Mouse (Mus musculus) hindbrain, embryonic 10.5 days (tissue): ENCODE results near the gene Hspb3. TPM values are rescaled to one million over a fixed set of nuclear protein-coding genes. Genes with fewer than 3 reads are reported as not detected.

Experiments
- DNase-seq: peaks from one replicate; pipeline ENCODE4 v3.0.0-alpha.2; 2017; ENCODE audit warnings: low spot score
- H3K27ac ChIP-seq: fragments of 300-500 bp; sonication (generic); 2 replicates; pipeline ENCODE4 v1.5.1; 2016; ENCODE audit warnings: mild to moderate bottlenecking, moderate library complexity
- H3K27me3 ChIP-seq: fragments of 300-500 bp; sonication (generic); 2 replicates; pipeline ENCODE4 v1.6.1; 2016; ENCODE audit warnings: mild to moderate bottlenecking; ENCODE audit not compliant: poor library complexity, insufficient read depth, severe bottlenecking
- H3K36me3 ChIP-seq: fragments of 300-500 bp; sonication (generic); 2 replicates; pipeline ENCODE4 v1.6.1; 2016; ENCODE audit warnings: mild to moderate bottlenecking, moderate library complexity
- H3K4me1 ChIP-seq: fragments of 300-500 bp; sonication (generic); replicated peaks from 2 replicates; pipeline ENCODE4 v1.6.1; 2016; ENCODE audit warnings: mild to moderate bottlenecking
- H3K4me3 ChIP-seq: fragments of 300-500 bp; sonication (generic); 2 replicates; pipeline ENCODE4 v1.5.1; 2016; ENCODE audit warnings: mild to moderate bottlenecking, moderate library complexity
- H3K9me3 ChIP-seq: fragments of 300-500 bp; sonication (generic); 2 replicates; pipeline ENCODE4 v1.6.1; 2016; ENCODE audit warnings: mild to moderate bottlenecking, moderate library complexity
- WGBS: fragments of 180-500 bp; shearing (Covaris S2); methylation state at CpG from one replicate; pipeline ENCODE4 v1.1.7; 2016; 5-methylcytosine and 5-hydroxymethylcytosine counted together
- polyA plus RNA-seq: library from polyadenylated mRNA; unstranded; fragments of >200 nt; fragmentation: Nextera tagmentation; extraction: Ambion mirVana; gene quantifications from 2 replicates; pipeline ENCODE4 v1.2.1, GENCODE M21; 2016

Gene Hspb3
- polyA plus RNA-seq, 1 experiment from 2014 or later: not detected

DNA sequence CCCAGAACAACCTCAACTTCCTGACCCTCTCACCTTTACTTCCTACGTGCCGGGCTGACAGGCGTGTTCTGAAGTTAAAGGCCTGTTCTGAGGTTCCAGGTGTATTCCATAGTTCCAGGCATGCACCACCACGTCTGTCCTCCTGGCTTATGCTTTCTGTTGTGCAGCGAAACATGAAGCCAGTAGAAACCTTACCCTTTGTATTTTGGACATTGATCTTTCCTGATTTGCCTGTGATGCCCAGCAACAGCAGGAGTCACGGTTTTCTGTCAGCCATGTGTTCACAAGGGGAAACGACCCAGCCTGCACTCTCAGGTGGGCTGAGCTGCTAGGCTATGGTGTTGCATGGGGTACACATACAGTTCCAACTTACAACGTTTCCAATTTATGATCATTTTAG, 35.9 kb downstream of the Hspb3 start:
- no peaks in the 10 kb centered on the region for H3K9me3 ChIP-seq
- no peak for DNase-seq
- H3K4me1 ChIP-seq: no peaks in the 10 kb centered on the region
- no peak overlapping the region for H3K4me3 ChIP-seq
- no peaks in the 10 kb centered on the region for H3K36me3 ChIP-seq
- no peak overlapping the region for H3K27ac ChIP-seq
- WGBS: 83% methylated on average over 8 of the region's 8 CpGs
- no peaks in the 10 kb centered on the region for H3K27me3 ChIP-seq

DNA sequence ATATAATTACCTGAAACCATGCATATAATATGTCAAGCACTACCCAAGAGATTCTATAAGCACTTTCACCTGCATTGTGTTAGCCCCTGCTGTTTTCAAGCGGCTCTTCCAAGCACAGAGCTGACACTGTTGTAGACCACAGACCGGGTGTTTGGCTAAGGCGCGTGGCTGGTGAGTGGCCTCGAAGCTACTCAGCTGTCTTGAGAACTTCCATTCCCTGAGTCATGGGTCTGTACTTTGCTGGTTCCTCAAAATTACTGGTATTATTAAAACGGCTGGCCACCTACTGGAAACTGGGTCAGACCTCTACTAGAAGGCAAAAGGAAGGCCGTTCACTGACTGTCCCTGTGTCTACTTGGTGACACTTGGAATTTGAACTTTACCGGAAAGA, 40.6 kb downstream of the Hspb3 start:
- H3K4me3 ChIP-seq: no peak overlapping the region
- no peaks in the 10 kb centered on the region for H3K27me3 ChIP-seq
- WGBS: 71% methylated on average over 8 of the region's 8 CpGs
- peaks cover 4% of the 10 kb centered on the region for H3K4me1 ChIP-seq
- peak; percentile 23 for DNase-seq
- H3K27ac ChIP-seq: no peak overlapping the region
- no peaks in the 10 kb centered on the region for H3K9me3 ChIP-seq
- no peaks in the 10 kb centered on the region for H3K36me3 ChIP-seq

DNA sequence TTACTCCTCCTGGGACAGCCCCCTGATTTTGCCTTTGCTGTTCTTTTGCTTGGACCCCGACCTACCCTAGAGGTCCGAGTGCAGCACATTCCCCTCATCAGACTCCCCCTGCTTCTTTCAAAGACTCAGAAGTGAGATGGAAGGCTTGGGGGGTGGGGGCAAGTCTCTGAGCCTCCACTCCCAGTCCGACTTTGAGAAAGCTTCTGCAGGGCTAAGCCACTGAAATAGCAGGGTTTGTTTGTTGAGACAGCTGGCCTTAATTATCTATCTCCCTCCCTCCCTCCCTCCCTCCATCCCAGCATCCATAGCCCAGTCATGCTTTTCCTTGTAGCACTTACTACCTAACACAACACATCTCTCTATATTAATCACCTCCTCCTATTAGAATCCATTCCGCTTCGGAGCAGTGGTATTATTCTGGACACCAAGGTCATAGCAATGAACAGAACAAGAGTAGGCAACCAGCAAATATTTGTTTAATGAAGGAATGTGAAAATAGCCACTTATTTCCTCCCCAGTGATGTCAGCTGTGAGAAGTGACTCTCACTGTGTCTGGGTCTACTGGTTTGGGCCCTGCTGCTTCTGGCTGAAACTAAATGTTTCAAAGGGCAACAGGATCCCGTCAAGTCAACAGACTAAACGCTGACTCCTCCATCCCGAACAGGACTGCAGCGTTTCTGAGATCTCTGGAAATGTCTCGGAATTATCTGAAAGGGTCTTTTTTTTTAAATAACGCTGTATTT, 41.2 kb downstream of the Hspb3 start:
- H3K9me3 ChIP-seq: no peaks in the 10 kb centered on the region
- H3K4me1 ChIP-seq: peaks cover 10% of the 10 kb centered on the region
- no peak overlapping the region for H3K27ac ChIP-seq
- no peak overlapping the region for H3K4me3 ChIP-seq
- no peaks in the 10 kb centered on the region for H3K36me3 ChIP-seq
- peak; percentile 52 for DNase-seq
- H3K27me3 ChIP-seq: no peaks in the 10 kb centered on the region
- WGBS: 61% methylated on average over 11 of the region's 11 CpGs

DNA sequence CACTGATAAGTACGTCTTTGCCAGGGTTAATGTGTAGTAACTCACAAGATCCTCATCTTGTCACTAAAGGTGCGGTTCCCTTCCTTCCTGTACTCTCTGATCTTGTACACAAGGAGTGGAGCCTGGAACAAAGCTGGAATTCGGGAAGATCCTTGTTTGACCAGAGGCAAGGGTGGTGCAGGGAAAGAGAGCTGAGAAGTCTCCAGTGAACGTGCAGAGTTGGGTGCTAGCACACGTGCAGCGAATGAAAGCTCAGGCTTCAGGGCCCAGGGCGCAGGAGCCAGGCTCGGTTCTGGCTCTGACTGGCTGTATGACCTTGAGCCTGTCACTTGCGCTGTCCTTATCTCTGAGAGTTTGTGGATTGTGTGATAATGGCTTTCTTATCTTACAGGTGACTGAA, 44.5 kb downstream of the Hspb3 start:
- DNase-seq: no peak
- no peak overlapping the region for H3K4me3 ChIP-seq
- 75% methylated on average over 9 of the region's 9 CpGs for WGBS
- no peaks in the 10 kb centered on the region for H3K27me3 ChIP-seq
- H3K9me3 ChIP-seq: no peaks in the 10 kb centered on the region
- no peak overlapping the region; the same call in 1 of the 2 replicates for H3K27ac ChIP-seq
- H3K4me1 ChIP-seq: peaks cover 43% of the 10 kb centered on the region
- H3K36me3 ChIP-seq: no peaks in the 10 kb centered on the region

DNA sequence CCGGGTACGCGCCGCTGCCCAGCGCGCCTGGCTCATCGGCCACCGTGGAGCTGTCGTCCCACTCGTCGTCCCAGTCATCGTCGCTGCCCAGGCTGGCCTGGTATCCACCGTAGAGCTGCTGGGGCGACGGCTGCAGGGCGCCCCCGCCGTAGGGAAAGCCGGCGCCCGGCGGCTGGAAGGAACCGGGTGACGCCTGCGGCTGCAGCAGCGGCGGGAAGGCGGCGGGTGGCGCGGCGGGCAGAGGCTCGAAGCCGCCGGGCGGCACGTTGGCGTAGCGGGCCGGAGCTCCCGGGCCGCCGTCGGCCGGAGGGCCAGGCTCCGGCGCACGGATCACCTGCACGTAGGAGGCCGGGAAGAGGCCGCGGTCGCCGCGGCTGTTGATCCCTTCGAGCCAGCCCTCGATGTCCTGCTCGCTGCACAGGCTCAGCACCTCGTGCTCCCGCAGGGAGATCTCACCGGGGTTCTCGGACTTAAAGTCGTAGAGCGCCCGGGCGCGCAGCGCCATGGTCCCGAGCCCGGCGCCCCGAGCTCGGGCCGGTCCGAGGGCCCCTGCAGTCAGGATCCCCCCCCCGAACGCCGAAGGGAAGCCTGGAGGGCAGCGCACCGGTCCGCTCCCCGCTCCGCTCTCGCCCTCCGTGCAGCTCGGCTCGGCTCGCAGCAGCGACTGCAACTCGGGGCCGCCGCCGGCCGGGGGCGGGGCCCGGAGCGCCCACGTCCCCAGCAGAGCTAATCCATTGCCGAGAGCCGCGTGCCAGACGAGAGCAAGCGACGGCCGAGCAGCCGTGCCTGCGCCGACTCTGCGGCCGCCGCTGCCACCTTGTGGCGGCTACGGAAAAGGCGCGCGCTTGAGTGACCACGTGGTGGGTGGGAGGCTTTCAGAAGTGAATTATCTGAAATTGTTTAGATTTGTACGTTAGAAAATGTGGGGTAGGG, 45.3 kb downstream of the Hspb3 start, which contains the start of gene Snx18:
Gene Snx18, minus strand, starts transcription at position 674 of the 933 bp plus-strand sequence.
- DNase-seq: peak; percentile 92
- under 1% methylated on average over 119 of the region's 119 CpGs for WGBS
- peak within 1 kb of the TSS; percentile 86 for H3K4me3 ChIP-seq
- H3K36me3 ChIP-seq: no peaks in the 10 kb centered on the region
- peaks cover 51% of the 10 kb centered on the region for H3K4me1 ChIP-seq
- peak within 1 kb of the TSS; percentile 93 for H3K27ac ChIP-seq
- H3K27me3 ChIP-seq: no peaks in the 10 kb centered on the region
- H3K9me3 ChIP-seq: no peaks in the 10 kb centered on the region

DNA sequence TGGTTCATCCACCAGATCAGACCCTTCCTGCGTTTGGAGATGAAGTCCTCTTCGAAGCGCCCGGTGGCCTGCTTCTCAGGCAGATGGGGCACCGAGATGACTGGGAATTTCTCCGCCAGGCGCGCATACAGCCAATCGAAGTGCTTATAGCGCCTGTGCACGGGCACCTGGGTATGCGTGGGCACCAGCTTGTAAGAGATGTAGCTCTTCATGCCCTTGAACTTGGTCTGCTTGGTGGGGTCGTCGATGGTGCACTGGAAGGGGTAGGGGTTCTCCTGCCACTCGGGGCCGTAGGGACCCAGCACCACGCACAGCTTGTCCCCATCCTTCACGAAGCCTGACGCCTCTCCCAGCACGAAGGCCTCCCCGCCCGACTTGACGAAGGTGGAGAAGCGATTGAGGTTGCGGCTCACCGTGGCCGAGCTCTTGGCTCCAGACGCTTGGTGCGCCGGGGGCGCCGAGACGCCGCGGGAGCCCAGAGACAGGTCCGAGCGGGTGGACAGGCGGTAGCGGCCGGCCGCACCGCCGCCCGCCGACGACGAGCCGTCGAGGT, 46.1 kb downstream of the Hspb3 start:
- H3K36me3 ChIP-seq: peaks cover 4% of the 10 kb centered on the region; the same call in 1 of the 2 replicates

DNA sequence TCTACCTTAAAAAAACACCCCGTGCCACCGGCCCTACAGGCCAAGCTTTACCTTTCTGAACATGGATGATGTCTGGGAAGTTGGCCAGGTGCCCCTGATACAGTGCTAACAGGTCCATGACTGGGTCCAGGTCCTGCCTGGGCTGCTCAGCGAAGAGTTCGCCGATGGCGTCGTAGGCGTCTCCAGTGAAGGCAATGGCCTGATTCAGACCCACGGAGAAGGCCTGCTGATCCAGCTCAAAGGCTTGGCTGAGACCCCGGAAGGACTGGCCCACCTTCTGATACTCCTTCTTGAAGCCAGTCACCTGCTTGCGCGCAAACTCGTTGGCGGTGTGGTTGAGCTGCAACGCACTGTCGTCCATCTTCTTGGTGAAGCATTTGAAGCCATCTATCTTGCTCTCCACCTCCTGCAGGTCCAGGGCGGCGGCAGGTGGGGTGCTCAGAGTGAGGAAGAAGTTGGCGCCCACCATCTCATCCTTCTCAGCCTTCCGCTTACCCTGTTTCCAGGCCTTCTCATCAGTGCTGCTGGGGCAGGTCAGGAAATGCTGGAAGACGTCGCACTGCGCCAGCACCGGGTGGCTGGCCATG, 46.6 kb downstream of the Hspb3 start:
- Histone ChIP-seq H3K27ac (peak overlapping the region; percentile 93), H3K4me1 (peaks cover 64% of the 10 kb centered on the region), H3K27me3 (no peaks in the 10 kb centered on the region), H3K9me3 (no peaks in the 10 kb centered on the region), H3K4me3 (peak overlapping the region; percentile 86), H3K36me3 (peaks cover 9% of the 10 kb centered on the region; the same call in 1 of the 2 replicates)
- 66% methylated on average over 24 of the region's 24 CpGs for WGBS
- peak; percentile 19 for DNase-seq

More for the DNA sequence above, 46.1 kb downstream of the Hspb3 start:
- Histone ChIP-seq H3K27me3 (no peaks in the 10 kb centered on the region), H3K4me3 (peak overlapping the region; percentile 86), H3K9me3 (no peaks in the 10 kb centered on the region), H3K4me1 (peaks cover 58% of the 10 kb centered on the region), H3K27ac (peak overlapping the region; percentile 93)
- WGBS: 11% methylated on average over 49 of the region's 49 CpGs
- DNase-seq: peak; percentile 67

DNA sequence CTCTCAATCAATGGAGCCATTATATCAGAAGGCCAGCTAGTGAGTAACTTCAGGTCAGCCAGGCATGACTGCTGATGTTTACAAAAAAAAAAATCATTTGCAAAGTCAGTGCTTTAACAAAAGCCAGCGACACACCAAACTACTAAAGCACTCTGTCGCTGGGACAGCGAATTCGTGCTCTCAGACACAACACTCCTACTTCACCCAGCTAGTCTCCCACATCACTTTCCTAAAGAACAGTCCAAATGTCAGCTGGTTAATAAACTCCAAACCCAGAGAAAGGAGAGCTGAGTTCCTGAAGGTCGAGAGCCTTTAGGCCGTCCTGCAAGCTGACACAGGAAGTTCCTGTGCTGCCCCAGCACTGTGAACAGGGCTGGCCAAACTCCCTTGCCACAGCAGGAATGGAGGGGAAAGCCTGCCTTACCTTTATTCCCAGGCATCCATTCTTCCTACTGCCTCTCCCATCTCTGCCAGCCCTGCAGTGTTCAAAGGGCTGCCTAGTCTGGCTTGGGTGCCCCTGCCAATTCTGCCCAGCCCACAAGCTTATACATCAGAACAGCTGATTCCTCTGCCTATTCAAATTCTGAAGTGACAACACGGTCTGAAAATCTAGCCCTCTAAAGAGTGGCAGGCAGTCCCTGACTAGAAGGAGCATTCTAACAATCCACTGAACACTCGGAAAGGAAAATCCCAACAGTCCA, 47.4 kb downstream of the Hspb3 start:
- Histone ChIP-seq H3K4me1 (peaks cover 71% of the 10 kb centered on the region), H3K27me3 (no peaks in the 10 kb centered on the region), H3K27ac (peak overlapping the region; percentile 93), H3K4me3 (peak overlapping the region; percentile 86), H3K9me3 (no peaks in the 10 kb centered on the region), H3K36me3 (peaks cover 14% of the 10 kb centered on the region; the same call in 1 of the 2 replicates)
- WGBS: 12% methylated on average over 8 of the region's 8 CpGs
- DNase-seq: peak; percentile 28

DNA sequence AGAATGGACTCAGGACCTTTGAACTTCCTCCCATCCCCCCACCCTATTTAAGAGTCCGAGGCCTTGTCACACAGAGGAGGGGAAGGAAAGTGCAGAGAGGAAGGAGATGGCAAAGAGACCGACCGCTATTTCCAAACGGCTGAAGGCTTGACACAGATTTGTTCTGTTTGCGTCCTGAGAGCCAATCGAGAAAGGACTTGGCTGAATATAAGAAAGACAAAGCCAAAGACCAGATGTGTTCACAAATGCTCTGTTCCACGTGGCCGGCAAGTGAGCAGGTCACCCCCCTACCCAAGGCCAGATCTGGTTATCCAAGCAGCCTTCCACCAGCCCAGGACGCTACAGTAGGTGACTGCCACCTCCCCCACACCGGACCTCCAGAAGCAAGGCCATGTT, 47.9 kb downstream of the Hspb3 start:
- H3K4me1 ChIP-seq: peaks cover 77% of the 10 kb centered on the region
- peaks cover 17% of the 10 kb centered on the region for H3K36me3 ChIP-seq
- H3K4me3 ChIP-seq: peak overlapping the region; percentile 86
- peak overlapping the region; percentile 93 for H3K27ac ChIP-seq
- H3K27me3 ChIP-seq: no peaks in the 10 kb centered on the region
- WGBS: 2% methylated on average over 10 of the region's 10 CpGs
- H3K9me3 ChIP-seq: no peaks in the 10 kb centered on the region
- DNase-seq: peak; percentile 54

DNA sequence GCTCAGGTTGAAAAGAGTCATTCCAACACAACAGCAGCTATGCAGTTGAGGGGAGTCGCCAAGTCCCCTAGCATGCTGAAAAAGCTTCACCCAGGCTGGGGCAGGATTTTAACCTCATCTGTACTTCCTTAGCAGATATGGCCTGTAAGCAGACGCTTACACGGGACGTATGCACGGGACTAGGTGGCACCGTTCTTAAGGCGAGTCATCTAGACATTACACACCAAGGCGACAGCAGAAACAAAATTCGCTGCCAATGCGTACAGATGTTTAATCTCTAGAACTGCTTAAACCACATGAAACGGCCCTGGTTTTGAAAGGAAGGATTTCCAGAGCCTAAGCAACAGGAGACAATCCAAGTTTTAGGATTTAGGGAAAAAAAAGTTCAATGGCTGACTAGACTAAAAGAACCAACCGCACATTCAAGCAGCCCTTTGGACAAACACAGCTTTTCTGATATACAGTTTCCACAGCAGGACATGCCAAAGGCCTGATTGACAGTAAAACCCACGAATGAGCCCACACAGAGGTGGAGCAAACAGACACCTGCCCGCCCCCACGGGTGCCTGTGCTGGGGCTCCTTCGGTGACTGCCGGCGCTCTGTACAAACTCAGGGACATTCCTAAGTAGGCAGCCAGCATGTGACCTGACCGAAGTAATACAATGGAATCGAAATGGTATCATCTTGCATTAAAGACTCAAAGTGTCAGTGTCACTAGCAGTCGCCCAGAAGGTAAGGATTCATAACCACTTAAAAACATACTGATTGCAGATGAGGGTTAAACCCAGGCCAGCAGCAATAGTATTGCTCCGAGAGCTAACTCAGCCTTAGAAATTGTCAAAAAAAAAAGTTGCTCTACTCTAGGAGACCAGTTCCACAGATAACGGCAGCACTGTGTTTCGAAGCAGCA, 48.6 kb downstream of the Hspb3 start:
- peak overlapping the region; percentile 93 for H3K27ac ChIP-seq
- H3K4me1 ChIP-seq: peaks cover 81% of the 10 kb centered on the region
- no peaks in the 10 kb centered on the region for H3K9me3 ChIP-seq
- 24% methylated on average over 24 of the region's 24 CpGs for WGBS
- H3K36me3 ChIP-seq: peaks cover 19% of the 10 kb centered on the region
- peak; percentile 70 for DNase-seq
- H3K4me3 ChIP-seq: peak overlapping the region; percentile 86
- H3K27me3 ChIP-seq: no peaks in the 10 kb centered on the region

DNA sequence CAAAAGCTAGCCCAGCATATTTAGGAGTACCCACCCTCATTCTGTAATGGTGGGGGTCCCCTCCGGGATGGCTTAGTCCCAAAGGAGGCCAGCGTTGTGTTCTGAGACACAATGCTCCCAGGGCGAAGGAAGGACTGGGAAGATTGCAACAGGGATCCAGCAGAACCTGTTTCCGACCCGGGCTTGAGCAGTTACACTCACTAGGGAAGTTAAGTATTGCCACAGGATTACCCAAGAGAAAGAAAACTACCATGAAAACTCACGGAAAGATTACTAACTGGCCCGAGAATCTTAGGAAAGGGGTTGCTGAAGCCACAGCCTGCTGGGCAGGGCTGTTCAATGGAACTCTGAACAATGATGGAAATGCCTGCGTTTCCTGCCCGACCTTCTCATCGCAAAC, 49.6 kb downstream of the Hspb3 start:
- WGBS: 39% methylated on average over 10 of the region's 10 CpGs
- no peak for DNase-seq
- H3K27ac ChIP-seq: peak overlapping the region; percentile 71

More for the DNA sequence above, 49.6 kb downstream of the Hspb3 start:
- peak overlapping the region; percentile 86 for H3K4me3 ChIP-seq
- peaks cover 86% of the 10 kb centered on the region for H3K4me1 ChIP-seq
- peaks cover 19% of the 10 kb centered on the region for H3K36me3 ChIP-seq
- no peaks in the 10 kb centered on the region for H3K27me3 ChIP-seq
- no peaks in the 10 kb centered on the region for H3K9me3 ChIP-seq
